7 mouse cellular contexts compared by ENCODE assay signal in genomic region chr9:78521689-78522088, GRCm38 (mm10). TPM values are rescaled to one million over a fixed set of nuclear protein-coding genes. Genes with fewer than 3 reads are reported as not detected.
A peak's percentile ranks its signal among the peaks of the same experiment; 100 is the strongest.
DNase-seq lines count a peak whose midpoint lies in the region; ATAC-seq and TF ChIP-seq lines count a peak whose summit lies in the region.

No protein-coding gene starts in this region.

- no peaks in the 10 kb centered on the region for H3K9me3 ChIP-seq in ES-E14 (ENCODE audit: control insufficient read depth, insufficient read depth, low read depth, low read length)
- no peaks in the 10 kb centered on the region for H3K9me3 ChIP-seq in forebrain, embryonic 11.5 days (ENCODE audit: control insufficient read depth, low read length)
- H3K9me3 ChIP-seq in neural tube, embryonic 12.5 days: no peaks in the 10 kb centered on the region

- peak overlapping the region; percentile 60 for H3K4me2 ChIP-seq in forebrain, embryonic 11.5 days (ENCODE audit: low read depth, low read length, severe bottlenecking)
- H3K4me2 ChIP-seq in neural tube, embryonic 12.5 days (replicated peaks): peak overlapping the region; percentile 86

- 24% methylated on average over 14 of the region's 14 CpGs for whole genome bisulfite sequencing in forebrain, embryonic 11.5 days
- WGBS in lung, adult 2 months: 20% methylated on average over 14 of the region's 14 CpGs
- 37% methylated on average over 14 of the region's 14 CpGs for WGBS in neural tube, embryonic 12.5 days

- in situ Hi-C loops in ES-E14 (cut with MboI; ENCODE audit: low sequenced_read_pairs in 2 of 2, unreplicated experiment in 2 of 2): no loop called here

- H3K4me3 ChIP-seq in ES-E14 (ENCODE audit: insufficient read depth in 1 of 2, low read depth in 1 of 2, low read length in 2 of 2, poor library complexity in 1 of 2, severe bottlenecking in 1 of 2): peak overlapping the region; percentile 79 to 84
- peak overlapping the region; percentile 60 for H3K4me3 ChIP-seq in forebrain, embryonic 11.5 days (ENCODE audit: low read depth, low read length)
- H3K4me3 ChIP-seq in lung, adult 2 months (replicated peaks; ENCODE audit: extremely low read depth, low read depth, low read length): peak overlapping the region; percentile 22
- peak overlapping the region; percentile 49 for H3K4me3 ChIP-seq in neural tube, embryonic 12.5 days

- peak overlapping the region; percentile 89 for H3K9ac ChIP-seq in ES-E14 (ENCODE audit: insufficient read depth, low read depth, low read length, poor library complexity, severe bottlenecking)
- peak overlapping the region; percentile 80 for H3K9ac ChIP-seq in forebrain, embryonic 11.5 days (ENCODE audit: low read length)
- peak overlapping the region; percentile 64; the same call in 1 of the 2 replicates for H3K9ac ChIP-seq in neural tube, embryonic 12.5 days

- peak; percentile 35 for TF ChIP-seq CTCF in lung, adult 2 months (IDR thresholded peaks at IDR 0.05; ENCODE audit: insufficient read depth, low read length)

- peak; percentile 6; the same call in 1 of the 2 replicates for ATAC-seq in forebrain, embryonic 11.5 days (replicated peaks; ENCODE audit: low FRiP score)
- peak; percentile 89 for ATAC-seq in inflammation-experienced regulatory T-cells, adult 6 months
- 0 out of 2 replicates have a peak, but pooled peaks have one; percentile 1 for ATAC-seq in neural tube, embryonic 12.5 days (ENCODE audit: low FRiP score, low read depth)

- DNase-seq in CD4-positive helper T cell, adult 2 months (ENCODE audit: low read depth, low spot score): peak; percentile 71
- DNase-seq in ES-E14 (ENCODE audit: low read depth, low spot score): no peak
- DNase-seq in forebrain, embryonic 11.5 days (ENCODE audit: low spot score): peak; percentile 68
- peak; percentile 52 for DNase-seq in lung, adult 2 months
- no peak for DNase-seq in urinary bladder, adult 18-20 months (ENCODE audit: low spot score in 2 of 2)

- no peaks in the 10 kb centered on the region for H3K27me3 ChIP-seq in forebrain, embryonic 11.5 days (ENCODE audit: control insufficient read depth, insufficient read depth, low read length)
- no peaks in the 10 kb centered on the region for H3K27me3 ChIP-seq in neural tube, embryonic 12.5 days (replicated peaks)

- no peak for TF ChIP-seq POLR2A in lung, adult 2 months (IDR thresholded peaks at IDR 0.05; ENCODE audit: borderline replicate concordance, extremely low read depth, low read depth, low read length)

- peak overlapping the region; percentile 96; the same call in 1 of the 2 replicates for H3K27ac ChIP-seq in ES-E14 (ENCODE audit: insufficient read depth, low read depth, low read length, poor library complexity, severe bottlenecking)
- H3K27ac ChIP-seq in forebrain, embryonic 11.5 days (ENCODE audit: low read depth, low read length): peak overlapping the region; percentile 95; the same call in 1 of the 2 replicates
- no peak overlapping the region for H3K27ac ChIP-seq in neural tube, embryonic 12.5 days

- H3K4me1 ChIP-seq in ES-E14 (ENCODE audit: control insufficient read depth in 2 of 2, insufficient read depth in 2 of 2, low read length in 2 of 2, poor library complexity in 1 of 2): peaks cover 2 to 11% of the 10 kb centered on the region in 2 experiments
- H3K4me1 ChIP-seq in forebrain, embryonic 11.5 days (replicated peaks; ENCODE audit: control insufficient read depth, insufficient read depth, low read length): 0 out of 2 replicates have a peak, but pooled peaks cover 4% of the 10 kb centered on the region
- H3K4me1 ChIP-seq in lung, adult 2 months (ENCODE audit: control insufficient read depth, insufficient read depth, low read length): peaks cover 7% of the 10 kb centered on the region; the same call in 1 of the 2 replicates
- peaks cover 17% of the 10 kb centered on the region for H3K4me1 ChIP-seq in neural tube, embryonic 12.5 days

- H3K36me3 ChIP-seq in ES-E14 (ENCODE audit: control insufficient read depth, insufficient read depth, low read length, poor library complexity, severe bottlenecking): peaks cover 15% of the 10 kb centered on the region
- H3K36me3 ChIP-seq in forebrain, embryonic 11.5 days (ENCODE audit: control insufficient read depth, insufficient read depth, low read length): no peaks in the 10 kb centered on the region
- peaks cover 5% of the 10 kb centered on the region; the same call in 1 of the 2 replicates for H3K36me3 ChIP-seq in neural tube, embryonic 12.5 days

TF ChIP-seq in ES-E14, 5 proteins besides CTCF, POLR2A, EP300 and RAD21:
- TF ChIP-seq ZNF384 (IDR thresholded peaks at IDR 0.05; ENCODE audit: low read depth, low read length) (no peak), HCFC1 (IDR thresholded peaks at IDR 0.05; ENCODE audit: borderline replicate concordance, insufficient read depth, low read length) (no peak), CHD2 (IDR thresholded peaks at IDR 0.05; ENCODE audit: low read depth, low read length) (no peak), ZC3H11A (IDR thresholded peaks at IDR 0.05; ENCODE audit: borderline replicate concordance, low read depth, low read length) (no peak), MAFK (IDR thresholded peaks at IDR 0.05; ENCODE audit: insufficient read depth, low read depth, low read length) (no peak)

RNA-seq across cellular contexts. Expression of gene Eef1a1, which starts 32.7 kb away (rescaled TPM):
- 10,022 and 10,869 TPM in 2 replicates for total RNA-seq in ES-E14 (2012; rRNA removed)
- polyA plus RNA-seq in forebrain, embryonic 11.5 days (2014; fragmentation: Nextera tagmentation; extraction: Ambion mirVana): 4,522 and 4,661 TPM in 2 replicates
- over 10,000 TPM in 2 of 3 experiments, 1,000 to 10,000 TPM in 1; 7,660 to 11,983 (median 10,337) TPM for polyA plus RNA-seq in inflammation-experienced regulatory T-cells, adult 6 months (2017; shearing (Covaris generic))
- polyA plus RNA-seq in lung, adult 2 months (2012; rRNA removed): 2,131 and 3,172 TPM in 2 replicates
- polyA plus RNA-seq in neural tube, embryonic 12.5 days (2016; fragmentation: Nextera tagmentation; extraction: Ambion mirVana): 3,212 and 3,225 TPM in 2 replicates

Comparison
In these comparisons a context has a peak if more than half of its experiments do, and no peak if none do; other contexts are left out.
1. DNase-seq: peak in CD4-positive helper T cell, adult 2 months (single experiment), forebrain, embryonic 11.5 days (single experiment) and lung, adult 2 months (single experiment); none in ES-E14 (single experiment) and urinary bladder, adult 18-20 months (0 of 2).
2. H3K4me3 ChIP-seq: peak in every context shown above with its lines; median percentile 82 in ES-E14; 60 in forebrain, embryonic 11.5 days; 49 in neural tube, embryonic 12.5 days; 22 in lung, adult 2 months.
3. ATAC-seq: peak in every context shown above with its lines; median percentile 89 in inflammation-experienced regulatory T-cells, adult 6 months; 6 in forebrain, embryonic 11.5 days; 1 in neural tube, embryonic 12.5 days.
4. Peak in every context shown above with its lines, with median percentiles within 50 percentile points of each other: H3K9ac ChIP-seq.